Mouse (Mus musculus): ENCODE results near the gene Lypd3.

- TF ChIP-seq POLR2A (IDR thresholded peaks at IDR 0.05; ENCODE audit: low read depth, low read length), result no peak
- no peak for TF ChIP-seq CTCF (IDR thresholded peaks at IDR 0.05; ENCODE audit: borderline replicate concordance, insufficient read depth, low read length)
These were observed 696 bp downstream of the Lypd3 start for GRCm38 (mm10) chr7:24637046-24637445.

Data from embryonic fibroblast, embryonic 13.5 days (primary cell).